Mouse (Mus musculus): ENCODE results near the gene Chrna3. TPM values are rescaled to one million over a fixed set of nuclear protein-coding genes. Genes with fewer than 3 reads are reported as not detected.

The Chrna3 gene
- 0.20 and 0.33 TPM in 2 replicates for polyA plus RNA-seq (2021; fragmentation: Nextera tagmentation)
- long read RNA-seq, experiment 1 = 0 reads
- long read RNA-seq, experiment 2, full-length matches to known transcripts = 12 of 16 reads
- long read RNA-seq, experiment 2, partial matches to known transcripts = 0 of 16 reads
- long read RNA-seq, experiment 2, other reads (novel, unspliced or antisense) = 4 of 16 reads

DNA sequence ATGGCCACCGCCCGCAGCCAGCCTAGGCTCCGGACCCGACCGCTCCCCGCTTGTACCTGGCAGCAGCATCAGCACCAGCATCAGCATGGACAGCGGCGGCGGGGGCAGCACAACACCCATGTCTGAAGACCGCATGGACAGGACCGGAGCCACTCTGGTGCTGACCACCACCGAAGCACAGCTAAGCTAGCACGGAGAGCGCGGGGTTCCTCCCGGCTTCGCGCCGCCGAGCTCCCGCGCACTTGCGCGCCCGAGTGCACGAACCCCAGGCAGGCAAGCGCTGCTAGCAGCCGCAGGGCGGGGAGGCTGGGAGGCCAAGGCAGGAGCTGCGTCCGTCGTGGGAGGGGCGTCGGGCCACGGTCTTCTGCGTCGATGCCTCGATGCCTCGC, at the start of gene Chrna3:
Gene Chrna3 (minus strand): TSS at position 288 of the 389 bp plus-strand sequence.

DNA sequence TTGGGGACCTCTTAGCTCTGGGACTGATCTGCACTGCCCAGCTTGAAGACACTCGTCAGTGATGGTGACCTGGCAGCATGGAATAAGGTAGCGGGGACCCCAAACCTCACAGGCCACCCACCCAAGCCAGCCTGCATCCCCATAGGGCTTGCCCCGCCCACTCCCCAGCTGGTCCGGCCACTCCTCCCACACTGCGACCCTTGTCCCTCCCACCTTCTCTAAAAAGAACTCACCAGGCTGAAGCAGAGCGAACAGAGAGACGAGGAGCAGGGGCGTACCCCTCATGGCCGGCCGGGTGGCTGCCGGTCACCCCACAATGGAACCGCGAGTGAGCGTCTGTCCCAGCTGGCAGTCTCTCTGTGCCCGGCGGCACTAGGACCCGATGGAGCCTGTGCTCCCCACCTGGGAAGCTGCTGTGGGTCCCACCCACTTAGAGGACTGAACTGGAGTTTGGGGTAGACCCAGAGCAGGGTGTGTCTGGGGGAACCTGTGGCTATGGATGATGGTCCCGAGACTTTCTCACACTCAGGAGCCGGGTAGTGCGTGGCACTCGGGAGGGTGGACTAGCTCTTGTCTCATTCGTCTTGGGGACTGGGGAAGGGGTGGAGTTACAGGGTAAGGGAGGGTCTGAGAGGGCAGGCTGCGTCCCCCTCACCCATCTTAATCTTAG, 22.0 kb upstream of the Chrna3 start, which contains the start of gene Chrnb4:
Gene Chrnb4 (minus strand): TSS at position 569 of the 670 bp plus-strand sequence.

DNA sequence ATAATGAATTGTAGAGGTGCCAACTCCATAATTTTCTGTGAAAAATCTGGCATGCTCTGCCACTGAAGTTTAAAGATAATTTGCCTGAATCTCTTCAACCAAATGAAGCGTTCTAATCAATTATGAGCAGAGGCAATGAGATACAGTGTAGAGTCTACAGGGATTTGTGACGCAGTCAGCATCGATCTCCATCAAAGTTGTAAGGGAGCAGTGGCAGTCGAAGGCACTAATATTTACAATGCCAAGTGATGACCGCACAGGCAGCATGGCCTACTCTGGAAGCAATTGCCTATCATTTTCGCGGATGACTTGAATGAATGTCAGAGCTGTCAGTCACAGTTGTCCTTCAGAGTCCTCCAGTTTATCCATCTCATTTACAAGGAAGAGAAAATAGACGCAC, 45.7 kb downstream of the Chrna3 start, which contains the start of gene Chrna5:
Gene Chrna5 (plus strand): TSS at position 207 of the 400 bp plus-strand sequence.

Other genes with a start within 250 kb of the Chrna3 start
- 4.5 and 5.9 TPM in 2 replicates for gene Ireb2, start 162.8 kb downstream of the Chrna3 start, polyA plus RNA-seq (2021; fragmentation: Nextera tagmentation)
- 0.87 and 1.1 TPM in 2 replicates for gene Hykk, start 109.3 kb downstream of the Chrna3 start, polyA plus RNA-seq (2021; fragmentation: Nextera tagmentation)
- gene Psma4, start 75.8 kb downstream of the Chrna3 start, polyA plus RNA-seq (2021; fragmentation: Nextera tagmentation) = 123 and 126 TPM in 2 replicates
- 0.48 and 1.1 TPM in 2 replicates for gene AY074887, start 75.6 kb downstream of the Chrna3 start, polyA plus RNA-seq (2021; fragmentation: Nextera tagmentation)
- 0.38 and 0.59 TPM in 2 replicates for gene Chrna5, start 45.7 kb downstream of the Chrna3 start, polyA plus RNA-seq (2021; fragmentation: Nextera tagmentation)
- gene Chrnb4, start 22.2 kb upstream of the Chrna3 start, polyA plus RNA-seq (2021; fragmentation: Nextera tagmentation) = 0.35 and 1.3 TPM in 2 replicates
- 23.5 and 23.9 TPM in 2 replicates for gene Ube2q2, start 122.3 kb upstream of the Chrna3 start, polyA plus RNA-seq (2021; fragmentation: Nextera tagmentation)
- gene Fbxo22, start 182.4 kb upstream of the Chrna3 start, polyA plus RNA-seq (2021; fragmentation: Nextera tagmentation) = 39.4 and 41.9 TPM in 2 replicates

Data from layer of hippocampus, adult 6 months (tissue).